Mouse (Mus musculus) limb, embryonic 12.5 days (tissue): ENCODE data around the gene Spon2. TPM values are rescaled to one million over a fixed set of nuclear protein-coding genes. Genes with fewer than 3 reads are reported as not detected.

Experiments
- ATAC-seq: fragments of 200-750 bp; cut with Nextera tagmentation; 2 replicates; pipeline ENCODE4 v1.8.0; 2017; ENCODE audit warnings: low read depth, moderate TSS enrichment; ENCODE audit not compliant: insufficient number of reproducible peaks, insufficient read depth, low FRiP score, low TSS enrichment
- H3K27ac ChIP-seq: fragments of 300-500 bp; sonication (generic); 2 replicates; pipeline ENCODE4 v1.5.1; 2016; ENCODE audit warnings: mild to moderate bottlenecking, moderate library complexity
- H3K27me3 ChIP-seq: fragments of 300-500 bp; sonication (generic); 2 replicates; pipeline ENCODE4 v1.6.1; 2016; ENCODE audit warnings: mild to moderate bottlenecking, moderate library complexity
- H3K36me3 ChIP-seq: fragments of 300-500 bp; sonication (generic); 2 replicates; pipeline ENCODE4 v1.6.1; 2016; ENCODE audit warnings: mild to moderate bottlenecking, moderate library complexity
- H3K4me1 ChIP-seq: fragments of 300-500 bp; sonication (generic); replicated peaks from 2 replicates; pipeline ENCODE4 v1.6.1; 2016
- H3K4me2 ChIP-seq: fragments of 300-500 bp; sonication (generic); 2 replicates; pipeline ENCODE4 v1.6.1; 2016; ENCODE audit warnings: mild to moderate bottlenecking, moderate library complexity
- H3K4me3 ChIP-seq: fragments of 300-500 bp; sonication (generic); replicated peaks from 2 replicates; pipeline ENCODE4 v1.5.1; 2016; ENCODE audit warnings: mild to moderate bottlenecking
- H3K9ac ChIP-seq: fragments of 300-500 bp; sonication (generic); replicated peaks from 2 replicates; pipeline ENCODE4 v1.6.1; 2016; ENCODE audit warnings: mild to moderate bottlenecking, moderate library complexity
- H3K9me3 ChIP-seq: fragments of 300-500 bp; sonication (generic); 2 replicates; pipeline ENCODE4 v1.6.1; 2016; ENCODE audit warnings: mild to moderate bottlenecking, moderate library complexity
- WGBS: fragments of 180-500 bp; shearing (Covaris S2); methylation state at CpG from one replicate; pipeline ENCODE4 v1.1.7; 2016; 5-methylcytosine and 5-hydroxymethylcytosine counted together
- polyA plus RNA-seq: library from polyadenylated mRNA; unstranded; fragments of >200 nt; fragmentation: Nextera tagmentation; extraction: Ambion mirVana; gene quantifications from 2 replicates; pipeline ENCODE4 v1.2.1, GENCODE M21; 2016

Gene Spon2
- 1.4 and 2.4 TPM in 2 replicates for polyA plus RNA-seq

- no peak within 1 kb of the TSS for H3K4me3 ChIP-seq
- no peak within 1 kb of the TSS; the same call in 1 of the 2 replicates for H3K4me2 ChIP-seq
- no peaks in the 10 kb centered on the region for H3K36me3 ChIP-seq
- no peak for ATAC-seq
- no peaks in the 10 kb centered on the region for H3K27me3 ChIP-seq
- 32% methylated on average over 5 of the region's 5 CpGs for WGBS
- 0 out of 2 replicates have a peak within 1 kb of the TSS, but pooled peaks have one; percentile 19 for H3K27ac ChIP-seq
- no peak within 1 kb of the TSS for H3K9ac ChIP-seq
- H3K9me3 ChIP-seq, result no peaks in the 10 kb centered on the region
- H3K4me1 ChIP-seq, result peaks cover 35% of the 10 kb centered on the region
Measured at GRCm38 (mm10) chr5:33218081-33218480, at the start of gene Spon2. Spon2 (minus strand) TSS chr5:33218455.

GRCm38 (mm10) chr5:33254416-33254815 lies 36.2 kb upstream of the Spon2 start:
- WGBS, result 90% methylated on average over 5 of the region's 5 CpGs
- ATAC-seq, result no peak

DNA sequence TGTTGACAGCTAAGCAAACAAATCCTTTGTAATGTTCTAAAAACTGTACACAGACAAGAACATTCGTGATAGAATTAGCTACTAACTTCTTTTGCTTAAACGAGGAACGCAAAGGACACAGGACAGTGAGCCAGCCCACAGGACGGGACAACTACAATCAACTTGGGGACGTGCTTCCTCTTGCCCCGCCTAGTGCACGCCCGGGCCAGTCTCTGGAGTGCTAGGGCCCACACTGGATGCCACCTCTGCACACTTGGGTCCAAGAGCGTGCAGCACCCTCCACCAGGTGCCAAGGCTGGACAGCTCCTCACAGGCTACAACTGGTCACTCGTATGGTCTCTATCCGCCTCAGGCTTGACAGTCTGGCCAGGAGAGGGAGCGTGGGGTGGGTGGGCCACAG lies 29.9 kb upstream of the Spon2 start:
- Histone ChIP-seq H3K27ac (no peak overlapping the region), H3K27me3 (no peaks in the 10 kb centered on the region), H3K4me3 (no peak overlapping the region), H3K4me2 (no peak overlapping the region), H3K4me1 (no peaks in the 10 kb centered on the region), H3K9me3 (no peaks in the 10 kb centered on the region), H3K36me3 (peaks cover 92% of the 10 kb centered on the region), H3K9ac (no peak overlapping the region)
- ATAC-seq, result no peak
- 85% methylated on average over 12 of the region's 12 CpGs for WGBS

More at GRCm38 (mm10) chr5:33254416-33254815, 36.2 kb upstream of the Spon2 start:
- H3K9ac ChIP-seq, result no peak overlapping the region
- peaks cover 100% of the 10 kb centered on the region for H3K36me3 ChIP-seq
- no peak overlapping the region for H3K27ac ChIP-seq
- no peaks in the 10 kb centered on the region for H3K9me3 ChIP-seq
- H3K4me3 ChIP-seq, result no peak overlapping the region
- no peaks in the 10 kb centered on the region for H3K27me3 ChIP-seq
- H3K4me2 ChIP-seq, result no peak overlapping the region
- H3K4me1 ChIP-seq, result no peaks in the 10 kb centered on the region

GRCm38 (mm10) chr5:33247387-33247786 lies 29.1 kb upstream of the Spon2 start:
- WGBS, result 89% methylated on average over 2 of the region's 2 CpGs
- H3K9me3 ChIP-seq, result no peaks in the 10 kb centered on the region
- H3K27me3 ChIP-seq, result no peaks in the 10 kb centered on the region
- no peak for ATAC-seq
- H3K27ac ChIP-seq, result no peak overlapping the region
- H3K36me3 ChIP-seq, result peaks cover 92% of the 10 kb centered on the region
- H3K9ac ChIP-seq, result no peak overlapping the region
- no peak overlapping the region for H3K4me3 ChIP-seq
- no peaks in the 10 kb centered on the region for H3K4me1 ChIP-seq
- no peak overlapping the region for H3K4me2 ChIP-seq

DNA sequence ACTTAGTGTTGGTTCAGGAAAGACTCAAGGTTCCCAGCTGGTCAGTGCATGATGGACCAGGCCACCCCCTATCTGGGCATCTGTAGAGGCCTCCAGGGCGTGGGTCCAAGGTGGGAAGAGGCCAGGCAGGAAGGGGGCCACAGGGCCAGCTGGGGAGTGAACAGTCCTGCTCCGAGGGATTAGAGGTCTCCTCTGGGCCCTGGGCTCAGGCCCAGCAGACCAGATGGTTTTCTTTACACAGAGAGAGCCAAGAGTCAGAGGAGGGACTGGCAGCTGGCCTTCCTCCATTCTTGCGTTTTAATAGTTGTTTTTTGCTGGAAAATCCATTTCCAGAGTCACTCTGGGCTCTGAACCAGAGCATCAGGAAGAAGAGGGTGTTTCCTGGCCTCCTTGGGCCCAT lies 27.4 kb upstream of the Spon2 start:
- H3K27me3 ChIP-seq, result no peaks in the 10 kb centered on the region
- no peaks in the 10 kb centered on the region for H3K4me1 ChIP-seq
- H3K36me3 ChIP-seq, result peaks cover 89% of the 10 kb centered on the region
- H3K4me3 ChIP-seq, result no peak overlapping the region
- no peak overlapping the region for H3K9ac ChIP-seq
- no peak; the same call in 1 of the 2 replicates for ATAC-seq
- 81% methylated on average over 3 of the region's 3 CpGs for WGBS
- H3K4me2 ChIP-seq, result no peak overlapping the region
- no peak overlapping the region for H3K27ac ChIP-seq
- no peaks in the 10 kb centered on the region for H3K9me3 ChIP-seq

DNA sequence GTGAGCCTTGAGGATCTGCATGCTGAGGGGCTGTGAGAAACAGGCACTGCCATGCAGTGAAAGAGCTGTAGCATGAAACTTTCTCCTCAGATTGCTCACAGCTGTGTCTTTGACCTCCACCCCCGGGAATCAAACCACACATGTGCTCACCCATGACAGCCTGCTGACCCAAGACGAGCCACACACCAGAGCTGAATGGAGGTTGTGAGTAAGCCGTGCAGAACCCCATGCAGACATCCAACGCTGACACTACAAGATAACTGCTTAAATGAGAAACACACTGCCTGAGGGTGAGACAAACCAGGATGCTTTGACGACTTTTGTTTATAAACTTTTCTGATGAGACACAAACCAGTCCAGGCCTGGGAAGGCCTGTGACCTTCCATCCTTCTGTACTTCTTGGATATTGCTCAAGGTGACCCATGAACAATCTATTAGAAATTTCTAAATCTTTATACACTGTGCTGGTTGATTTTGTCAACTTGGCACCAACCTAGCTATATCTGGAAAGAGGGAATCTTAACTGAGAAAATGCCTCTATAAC lies 26.2 kb upstream of the Spon2 start:
- H3K27me3 ChIP-seq, result no peaks in the 10 kb centered on the region
- no peak for ATAC-seq
- no peak overlapping the region for H3K4me3 ChIP-seq
- H3K27ac ChIP-seq, result no peak overlapping the region
- WGBS, result 63% methylated on average over 5 of the region's 5 CpGs
- no peaks in the 10 kb centered on the region for H3K9me3 ChIP-seq
- H3K9ac ChIP-seq, result no peak overlapping the region
- no peaks in the 10 kb centered on the region for H3K4me1 ChIP-seq
- H3K36me3 ChIP-seq, result peaks cover 76% of the 10 kb centered on the region
- H3K4me2 ChIP-seq, result no peak overlapping the region

DNA sequence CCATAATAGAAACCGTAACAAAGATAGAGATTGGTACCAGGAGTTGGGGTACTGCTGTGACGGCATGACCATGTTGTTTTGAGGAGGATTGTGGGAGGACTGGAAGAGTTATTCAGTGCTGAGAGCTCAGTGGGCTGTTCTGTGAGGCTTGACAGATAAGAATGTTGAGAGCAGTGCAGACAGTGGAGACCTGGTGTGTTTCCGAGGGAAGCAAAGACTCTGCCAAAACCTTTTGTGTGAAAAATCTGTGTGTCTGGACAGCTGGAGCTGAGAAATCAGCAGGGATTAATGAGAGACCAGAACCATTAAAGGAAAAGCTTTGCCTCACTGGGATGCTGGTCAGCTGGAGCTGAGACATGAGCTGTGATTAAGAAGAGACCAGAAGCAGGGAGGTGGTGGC lies 21.7 kb upstream of the Spon2 start:
- ATAC-seq, result no peak
- Histone ChIP-seq H3K4me1 (peaks cover 6% of the 10 kb centered on the region; the same call in 1 of the 2 replicates), H3K4me2 (no peak overlapping the region), H3K4me3 (no peak overlapping the region), H3K27me3 (no peaks in the 10 kb centered on the region), H3K9me3 (no peaks in the 10 kb centered on the region), H3K36me3 (peaks cover 34% of the 10 kb centered on the region), H3K27ac (no peak overlapping the region), H3K9ac (no peak overlapping the region)
- 65% methylated on average over 3 of the region's 3 CpGs for WGBS

- 49% methylated on average over 3 of the region's 3 CpGs for WGBS
- no peaks in the 10 kb centered on the region for H3K27me3 ChIP-seq
- H3K9ac ChIP-seq, result no peak overlapping the region
- no peak overlapping the region for H3K4me3 ChIP-seq
- no peak for ATAC-seq
- H3K9me3 ChIP-seq, result no peaks in the 10 kb centered on the region
- H3K36me3 ChIP-seq, result peaks cover 31% of the 10 kb centered on the region
- peaks cover 6% of the 10 kb centered on the region; the same call in 1 of the 2 replicates for H3K4me1 ChIP-seq
- H3K4me2 ChIP-seq, result no peak overlapping the region
- H3K27ac ChIP-seq, result 0 out of 2 replicates have a peak overlapping the region, but pooled peaks have one; percentile 53
Measured at GRCm38 (mm10) chr5:33239111-33239714, 21.0 kb upstream of the Spon2 start.

- 44% methylated on average over 3 of the region's 3 CpGs for WGBS
- Histone ChIP-seq H3K27ac (no peak overlapping the region), H3K4me2 (no peak overlapping the region), H3K4me1 (peaks cover 6% of the 10 kb centered on the region; the same call in 1 of the 2 replicates), H3K4me3 (no peak overlapping the region), H3K9ac (no peak overlapping the region), H3K36me3 (peaks cover 22% of the 10 kb centered on the region), H3K27me3 (no peaks in the 10 kb centered on the region), H3K9me3 (no peaks in the 10 kb centered on the region)
- ATAC-seq, result no peak
Measured at GRCm38 (mm10) chr5:33238256-33238645, 20.0 kb upstream of the Spon2 start.

DNA sequence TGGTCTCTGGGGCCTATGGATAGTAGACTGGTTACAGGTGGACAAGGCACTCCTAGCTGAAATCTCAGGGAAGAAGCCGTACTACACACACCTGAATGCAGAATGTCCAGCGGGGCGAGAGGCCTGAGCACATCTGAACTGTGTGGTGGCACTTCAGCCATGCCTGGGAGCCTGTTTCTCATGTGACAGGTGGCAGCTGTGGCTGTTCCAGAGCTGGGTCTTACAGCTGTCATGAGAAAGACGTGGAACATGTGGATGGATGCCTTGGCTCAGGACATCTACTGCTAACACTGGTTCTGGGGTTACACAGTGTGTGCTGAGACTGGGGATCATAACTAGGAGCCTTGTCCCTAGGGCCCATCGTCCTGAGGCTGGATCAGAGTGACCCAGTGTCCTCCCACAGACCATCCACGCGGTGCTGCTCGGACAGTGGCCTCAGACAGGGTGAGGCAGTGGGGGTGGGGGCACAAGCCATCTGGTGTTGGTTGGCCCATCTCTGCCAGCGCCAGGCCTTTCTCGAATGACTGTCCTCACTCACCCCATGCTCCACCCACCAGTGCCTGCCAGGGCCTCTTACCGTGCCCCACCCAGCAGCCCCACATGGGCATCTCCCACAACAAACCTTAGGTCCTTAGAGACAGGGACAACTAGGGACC lies 19.5 kb upstream of the Spon2 start:
- Histone ChIP-seq H3K27ac (no peak overlapping the region), H3K36me3 (peaks cover 17% of the 10 kb centered on the region; the same call in 1 of the 2 replicates), H3K4me1 (peaks cover 6% of the 10 kb centered on the region; the same call in 1 of the 2 replicates), H3K27me3 (no peaks in the 10 kb centered on the region), H3K9me3 (no peaks in the 10 kb centered on the region), H3K4me3 (no peak overlapping the region), H3K9ac (no peak overlapping the region), H3K4me2 (no peak overlapping the region)
- no peak for ATAC-seq
- 86% methylated on average over 11 of the region's 11 CpGs for WGBS

GRCm38 (mm10) chr5:33234391-33235031 lies 16.3 kb upstream of the Spon2 start:
- ATAC-seq, result no peak
- H3K9me3 ChIP-seq, result no peaks in the 10 kb centered on the region
- WGBS, result 51% methylated on average over 13 of the region's 13 CpGs
- H3K4me1 ChIP-seq, result peaks cover 6% of the 10 kb centered on the region; the same call in 1 of the 2 replicates
- no peak overlapping the region for H3K4me3 ChIP-seq
- no peaks in the 10 kb centered on the region for H3K36me3 ChIP-seq
- no peak overlapping the region for H3K4me2 ChIP-seq
- no peak overlapping the region for H3K9ac ChIP-seq
- no peak overlapping the region for H3K27ac ChIP-seq
- H3K27me3 ChIP-seq, result no peaks in the 10 kb centered on the region
